Mouse (Mus musculus) adrenal gland, adult (tissue): Measurements from ENCODE around the gene Uba5.

Source experiments
- DNase-seq, 2 experiments: peaks; one replicate each; pipeline ENCODE4 v3.0.0; 2022 to 2023; ENCODE audit warnings: low spot score in 1 of 2; ENCODE audit not compliant: inconsistent age in 2 of 2

Gene Uba5

GRCm38 (mm10) chr9:104062430-104063243 is at the start of gene Uba5:
Gene Uba5 (minus strand): TSS chr9:104063134.
- DNase-seq, result peak in 1 of 2 experiments; percentile 78

- DNase-seq, result no peak
Measured at GRCm38 (mm10) chr9:104109151-104109550, 46.2 kb upstream of the Uba5 start.

- no peak for DNase-seq
Measured at GRCm38 (mm10) chr9:104108571-104109143, 45.7 kb upstream of the Uba5 start.

- no peak for DNase-seq
Measured at GRCm38 (mm10) chr9:104107482-104107881, 44.5 kb upstream of the Uba5 start.

- DNase-seq, result no peak
Measured at GRCm38 (mm10) chr9:104106930-104107329, 44.0 kb upstream of the Uba5 start.

GRCm38 (mm10) chr9:104104986-104105385 is 42.1 kb upstream of the Uba5 start:
- DNase-seq, result no peak

- DNase-seq, result no peak
Measured at GRCm38 (mm10) chr9:104102901-104103300, 40.0 kb upstream of the Uba5 start.

GRCm38 (mm10) chr9:104102301-104102700 is 39.4 kb upstream of the Uba5 start:
- DNase-seq, result no peak

- DNase-seq, result no peak
Measured at GRCm38 (mm10) chr9:104101458-104101857, 38.5 kb upstream of the Uba5 start.

- DNase-seq, result no peak
Measured at GRCm38 (mm10) chr9:104100822-104101221, 37.9 kb upstream of the Uba5 start.

- DNase-seq, result no peak
Measured at GRCm38 (mm10) chr9:104099060-104099459, 36.1 kb upstream of the Uba5 start.

- no peak for DNase-seq
Measured at GRCm38 (mm10) chr9:104098256-104098655, 35.3 kb upstream of the Uba5 start.

GRCm38 (mm10) chr9:104092945-104093344 is 30.0 kb upstream of the Uba5 start:
- DNase-seq, result no peak

GRCm38 (mm10) chr9:104088555-104088954 is 25.6 kb upstream of the Uba5 start:
- DNase-seq, result no peak

GRCm38 (mm10) chr9:104085730-104086429 is 22.9 kb upstream of the Uba5 start:
- DNase-seq, result no peak

GRCm38 (mm10) chr9:104080038-104080437 is 17.1 kb upstream of the Uba5 start:
- no peak for DNase-seq

- DNase-seq, result peak; percentile 22 to 76
Measured at GRCm38 (mm10) chr9:104079379-104079778, 16.4 kb upstream of the Uba5 start.

- DNase-seq, result no peak
Measured at GRCm38 (mm10) chr9:104078780-104079179, 15.8 kb upstream of the Uba5 start.

GRCm38 (mm10) chr9:104075808-104076207 is 12.9 kb upstream of the Uba5 start:
- DNase-seq, result no peak

GRCm38 (mm10) chr9:104070863-104071604 is 8.1 kb upstream of the Uba5 start:
- no peak for DNase-seq

- no peak for DNase-seq
Measured at GRCm38 (mm10) chr9:104070241-104070640, 7.3 kb upstream of the Uba5 start.
